Mouse (Mus musculus): Measurements from ENCODE around the gene Col3a1.

- TF ChIP-seq CTCF (IDR thresholded peaks at IDR 0.05; ENCODE audit: low read depth, low read length) (no peak), POLR2A (IDR thresholded peaks at IDR 0.05; ENCODE audit: insufficient read depth, low read length) (no peak)
Observed at GRCm38 (mm10) chr1:45311388-45311787, at the start of gene Col3a1.

Measured in ES-Bruce4 (cell line).